Mouse (Mus musculus) embryonic fibroblast, embryonic 13.5 days (primary cell): Measurements from ENCODE around the gene Dscam.

Source experiments
- CTCF ChIP-seq: IDR thresholded peaks from 2 replicates; pipeline ENCODE4 v1.5.1; 2011; ENCODE audit warnings: mild to moderate bottlenecking, control low read depth, low read length, moderate library complexity, borderline replicate concordance; ENCODE audit not compliant: insufficient read depth
- POLR2A ChIP-seq: IDR thresholded peaks from 2 replicates; pipeline ENCODE4 v1.6.1; 2011; ENCODE audit warnings: low read depth, mild to moderate bottlenecking, control low read depth, low read length, moderate library complexity

DNA sequence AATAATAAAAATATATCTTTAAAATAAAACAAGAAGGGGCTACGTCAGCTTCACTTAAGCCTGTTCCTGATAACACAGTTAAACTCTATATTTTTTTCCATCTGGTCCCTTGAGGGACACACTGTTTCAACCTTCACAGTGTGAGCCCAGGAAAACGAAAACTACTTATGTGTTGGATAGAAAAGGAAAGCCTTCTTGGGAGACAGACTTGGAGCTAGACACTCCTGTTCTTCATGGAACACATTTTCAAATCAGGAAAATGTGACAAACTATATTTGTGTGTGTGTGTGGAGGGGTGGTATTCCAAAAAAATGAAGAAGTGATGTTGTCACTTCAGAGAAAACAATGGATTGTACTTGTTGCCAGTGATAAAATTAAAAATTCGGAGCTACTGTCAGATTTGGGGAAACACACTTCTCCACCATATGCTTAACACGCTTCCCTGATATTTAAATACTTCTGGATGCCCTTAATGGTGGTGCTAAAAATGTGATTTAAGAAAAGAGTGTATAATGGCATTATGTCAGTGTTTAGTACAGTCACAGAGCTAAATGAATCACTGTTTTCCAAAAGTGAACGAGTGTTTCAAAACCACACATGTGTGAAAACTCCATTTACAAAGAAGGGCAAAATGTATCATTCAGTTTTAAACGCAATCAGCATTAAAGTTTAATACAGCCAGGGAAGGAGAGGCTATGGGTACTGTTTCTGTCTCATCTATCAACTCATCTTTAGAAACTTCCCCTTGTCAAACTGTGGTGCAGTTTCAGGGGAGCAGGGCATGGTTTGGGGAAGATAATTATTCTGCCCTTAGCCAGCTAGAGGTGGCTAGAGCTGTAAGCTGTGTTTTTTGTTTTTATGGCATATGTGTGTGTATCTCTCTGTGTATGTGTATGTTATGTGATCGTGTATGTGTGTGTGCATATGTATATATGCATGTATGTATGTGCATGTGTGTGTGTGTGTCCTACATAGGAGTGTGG lies 430.2 kb downstream of the Dscam start:
- TF ChIP-seq CTCF (no peak), POLR2A (no peak)
